Mouse (Mus musculus) hindbrain, embryonic 11.5 days (tissue): ENCODE measurements around the gene Tmem132d. TPM values are rescaled to one million over a fixed set of nuclear protein-coding genes. Genes with fewer than 3 reads are reported as not detected.
A peak's percentile ranks its signal among the peaks of the same experiment; 100 is the strongest.

ENCODE experiments used
- ATAC-seq: fragments of 200-750 bp; cut with Nextera tagmentation; 2 replicates; pipeline ENCODE4 v1.8.0; 2017; ENCODE audit warnings: mild to moderate bottlenecking, moderate TSS enrichment, moderate library complexity; ENCODE audit not compliant: low FRiP score
- DNase-seq: peaks from one replicate; pipeline ENCODE4 v3.0.0-alpha.2; 2015; ENCODE audit warnings: low spot score
- H3K27ac ChIP-seq: fragments of 300-500 bp; sonication (generic); 2 replicates; pipeline ENCODE4 v1.5.1; 2014; ENCODE audit warnings: mild to moderate bottlenecking, low read depth, low read length
- H3K27me3 ChIP-seq: fragments of 300-500 bp; sonication (generic); 2 replicates; pipeline ENCODE4 v1.6.1; 2014; ENCODE audit warnings: mild to moderate bottlenecking, low read length, moderate library complexity, mixed read lengths; ENCODE audit not compliant: control insufficient read depth, insufficient read depth
- H3K36me3 ChIP-seq: fragments of 300-500 bp; sonication (generic); 2 replicates; pipeline ENCODE4 v1.6.1; 2014; ENCODE audit warnings: mild to moderate bottlenecking, low read length, moderate library complexity, mixed read lengths; ENCODE audit not compliant: control insufficient read depth, insufficient read depth
- H3K4me1 ChIP-seq: fragments of 300-500 bp; sonication (generic); replicated peaks from 2 replicates; pipeline ENCODE4 v1.6.1; 2014; ENCODE audit warnings: low read length, mixed read lengths; ENCODE audit not compliant: control insufficient read depth, insufficient read depth
- H3K4me2 ChIP-seq: fragments of 300-500 bp; sonication (generic); replicated peaks from 2 replicates; pipeline ENCODE4 v1.6.1; 2014; ENCODE audit warnings: mild to moderate bottlenecking, low read depth, low read length
- H3K4me3 ChIP-seq: fragments of 300-500 bp; sonication (generic); 2 replicates; pipeline ENCODE4 v1.5.1; 2014; ENCODE audit warnings: low read depth, low read length
- H3K9ac ChIP-seq: fragments of 300-500 bp; sonication (generic); 2 replicates; pipeline ENCODE4 v1.6.1; 2014; ENCODE audit warnings: low read depth, low read length
- H3K9me3 ChIP-seq: fragments of 300-500 bp; sonication (generic); 2 replicates; pipeline ENCODE4 v1.6.1; 2016; ENCODE audit warnings: low read length; ENCODE audit not compliant: control insufficient read depth
- WGBS: fragments of 180-500 bp; shearing (Covaris S2); extraction: QIAGEN DNeasy Blood & Tissue Kit; methylation state at CpG from one replicate; pipeline ENCODE4 v1.1.7; 2014; 5-methylcytosine and 5-hydroxymethylcytosine counted together
- polyA plus RNA-seq: library from polyadenylated mRNA; unstranded; fragments of >200 nt; fragmentation: Nextera tagmentation; extraction: Ambion mirVana; gene quantifications from 2 replicates; pipeline ENCODE4 v1.2.1, GENCODE M21; 2014

The Tmem132d gene
- polyA plus RNA-seq, 1 experiment from 2014 or later: 0.63 TPM

- no peaks in the 10 kb centered on the region for H3K27me3 ChIP-seq
- no peak overlapping the region for H3K4me2 ChIP-seq
- DNase-seq: no peak
- H3K4me1 ChIP-seq: no peaks in the 10 kb centered on the region
- no peak overlapping the region for H3K27ac ChIP-seq
- no peak overlapping the region for H3K4me3 ChIP-seq
- WGBS: 100% methylated on average over 1 of the region's 1 CpGs
- ATAC-seq: no peak
- H3K9ac ChIP-seq: no peak overlapping the region
- no peaks in the 10 kb centered on the region for H3K36me3 ChIP-seq
- no peaks in the 10 kb centered on the region for H3K9me3 ChIP-seq
These were observed 580.6 kb downstream of the Tmem132d start for GRCm38 (mm10) chr5:127852305-127852704.

DNA sequence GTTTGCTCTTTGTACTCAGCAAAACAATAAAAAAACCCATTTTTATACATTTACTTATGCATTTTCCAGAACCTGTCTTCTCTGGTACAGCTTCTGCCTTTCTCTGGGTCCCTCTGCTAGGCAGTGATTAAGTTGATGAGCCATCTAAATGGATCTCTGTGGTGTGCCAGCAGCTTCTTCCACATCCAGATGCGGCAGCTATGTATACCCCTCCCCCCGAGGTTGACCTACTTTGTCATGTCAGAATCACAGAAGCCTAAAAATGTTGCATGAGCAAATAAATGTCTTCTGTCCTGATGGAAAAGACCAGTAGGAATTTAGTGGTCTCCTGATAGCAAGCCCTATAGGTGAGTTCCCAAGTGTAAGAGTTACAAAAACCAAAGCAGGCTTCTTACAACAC is 601.1 kb downstream of the Tmem132d start:
- no peak for ATAC-seq
- Histone ChIP-seq H3K4me1 (no peaks in the 10 kb centered on the region), H3K4me3 (no peak overlapping the region), H3K36me3 (no peaks in the 10 kb centered on the region), H3K9ac (no peak overlapping the region), H3K4me2 (no peak overlapping the region), H3K27me3 (no peaks in the 10 kb centered on the region), H3K27ac (no peak overlapping the region), H3K9me3 (no peaks in the 10 kb centered on the region)
- DNase-seq: no peak
- 88% methylated on average over 2 of the region's 2 CpGs for WGBS

- Histone ChIP-seq H3K4me1 (no peaks in the 10 kb centered on the region), H3K36me3 (no peaks in the 10 kb centered on the region), H3K4me3 (no peak overlapping the region), H3K9me3 (no peaks in the 10 kb centered on the region), H3K27ac (no peak overlapping the region), H3K4me2 (no peak overlapping the region), H3K27me3 (no peaks in the 10 kb centered on the region), H3K9ac (no peak overlapping the region)
- 76% methylated on average over 1 of the region's 1 CpGs for WGBS
- no peak for ATAC-seq
- no peak for DNase-seq
These were observed 602.0 kb downstream of the Tmem132d start for GRCm38 (mm10) chr5:127830831-127831230.

GRCm38 (mm10) chr5:127828756-127829155 is 604.1 kb downstream of the Tmem132d start:
- WGBS: 94% methylated on average over 6 of the region's 6 CpGs
- Histone ChIP-seq H3K36me3 (no peaks in the 10 kb centered on the region), H3K27ac (no peak overlapping the region), H3K27me3 (no peaks in the 10 kb centered on the region), H3K4me1 (no peaks in the 10 kb centered on the region), H3K9ac (no peak overlapping the region), H3K9me3 (no peaks in the 10 kb centered on the region), H3K4me3 (no peak overlapping the region), H3K4me2 (no peak overlapping the region)
- no peak for ATAC-seq
- no peak for DNase-seq

- H3K9me3 ChIP-seq: no peaks in the 10 kb centered on the region
- ATAC-seq: no peak
- no peak overlapping the region for H3K27ac ChIP-seq
- no peaks in the 10 kb centered on the region for H3K27me3 ChIP-seq
- H3K4me2 ChIP-seq: no peak overlapping the region
- H3K9ac ChIP-seq: no peak overlapping the region
- 24% methylated on average over 1 of the region's 1 CpGs for WGBS
- H3K4me1 ChIP-seq: no peaks in the 10 kb centered on the region
- DNase-seq: peak; percentile 10
- no peaks in the 10 kb centered on the region for H3K36me3 ChIP-seq
- no peak overlapping the region for H3K4me3 ChIP-seq
These were observed 610.9 kb downstream of the Tmem132d start for GRCm38 (mm10) chr5:127821960-127822359.

- 90% methylated on average over 8 of the region's 8 CpGs for WGBS
- no peak for ATAC-seq
These were observed 617.6 kb downstream of the Tmem132d start for GRCm38 (mm10) chr5:127815292-127815691.

DNA sequence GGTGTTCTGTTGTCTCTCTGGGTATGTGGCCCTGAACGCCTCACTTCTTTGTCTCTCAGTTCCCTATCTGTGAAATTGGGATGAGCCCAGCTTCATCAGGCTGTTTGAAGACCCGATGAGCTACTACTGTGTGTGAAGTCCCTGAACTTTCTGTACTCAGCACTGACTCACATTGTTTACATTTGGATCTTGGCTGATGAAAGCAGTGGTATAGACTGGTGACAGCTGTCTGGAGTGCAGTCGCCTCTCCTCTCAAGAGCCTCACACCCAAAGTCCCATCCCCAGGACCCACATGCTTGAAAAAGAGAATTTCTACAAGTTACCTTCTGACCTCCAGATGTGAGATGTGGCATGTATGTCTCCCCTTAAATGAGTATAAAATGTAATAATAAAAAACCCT is 625.5 kb downstream of the Tmem132d start:
- DNase-seq (no peak), ATAC-seq (no peak)
- no peak overlapping the region for H3K4me2 ChIP-seq
- no peaks in the 10 kb centered on the region for H3K36me3 ChIP-seq
- H3K9ac ChIP-seq: no peak overlapping the region
- 0 out of 2 replicates have a peak, but pooled peaks cover 2% of the 10 kb centered on the region for H3K27me3 ChIP-seq
- no peaks in the 10 kb centered on the region for H3K9me3 ChIP-seq
- H3K4me1 ChIP-seq: no peaks in the 10 kb centered on the region
- WGBS: 94% methylated on average over 3 of the region's 3 CpGs
- no peak overlapping the region for H3K4me3 ChIP-seq
- H3K27ac ChIP-seq: no peak overlapping the region

More at GRCm38 (mm10) chr5:127815292-127815691, 617.6 kb downstream of the Tmem132d start:
- Histone ChIP-seq H3K4me2 (no peak overlapping the region), H3K4me1 (no peaks in the 10 kb centered on the region), H3K9me3 (no peaks in the 10 kb centered on the region), H3K27me3 (no peaks in the 10 kb centered on the region), H3K4me3 (no peak overlapping the region), H3K36me3 (no peaks in the 10 kb centered on the region), H3K9ac (no peak overlapping the region), H3K27ac (no peak overlapping the region)
- no peak for DNase-seq

DNA sequence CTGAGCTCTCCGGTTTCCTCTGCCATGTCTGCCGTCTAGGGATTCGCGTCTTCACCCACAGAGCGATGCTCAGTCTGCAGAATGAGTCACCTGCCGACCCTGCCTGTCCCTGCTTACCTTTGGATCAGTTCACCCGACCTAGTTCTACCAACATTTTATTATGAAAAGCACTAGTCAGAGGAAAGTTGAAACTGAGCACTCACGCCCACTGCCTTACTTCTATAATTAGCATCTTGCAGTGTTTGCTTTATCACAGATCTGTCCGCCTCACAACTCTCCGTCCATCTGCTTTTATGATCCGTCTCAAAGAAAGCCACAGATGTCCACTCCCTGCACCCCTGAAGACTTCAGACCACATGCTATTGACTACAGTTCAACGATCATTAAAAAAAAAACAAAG is 626.0 kb downstream of the Tmem132d start:
- no peaks in the 10 kb centered on the region for H3K4me1 ChIP-seq
- WGBS: 92% methylated on average over 12 of the region's 12 CpGs
- no peak for ATAC-seq
- H3K4me3 ChIP-seq: no peak overlapping the region
- no peak for DNase-seq
- H3K9ac ChIP-seq: no peak overlapping the region
- H3K4me2 ChIP-seq: no peak overlapping the region
- H3K9me3 ChIP-seq: no peaks in the 10 kb centered on the region
- H3K27me3 ChIP-seq: 0 out of 2 replicates have a peak, but pooled peaks cover 2% of the 10 kb centered on the region
- no peak overlapping the region for H3K27ac ChIP-seq
- H3K36me3 ChIP-seq: no peaks in the 10 kb centered on the region

GRCm38 (mm10) chr5:127800907-127801306 is 632.0 kb downstream of the Tmem132d start:
- ATAC-seq: no peak
- H3K9me3 ChIP-seq: no peaks in the 10 kb centered on the region
- WGBS: 56% methylated on average over 4 of the region's 4 CpGs

More at GRCm38 (mm10) chr5:127800907-127801306, 632.0 kb downstream of the Tmem132d start:
- no peak overlapping the region for H3K4me2 ChIP-seq
- H3K4me1 ChIP-seq: no peaks in the 10 kb centered on the region
- H3K27me3 ChIP-seq: no peaks in the 10 kb centered on the region
- peak; percentile 38 for DNase-seq
- H3K36me3 ChIP-seq: no peaks in the 10 kb centered on the region
- H3K27ac ChIP-seq: no peak overlapping the region
- no peak overlapping the region for H3K4me3 ChIP-seq
- no peak overlapping the region for H3K9ac ChIP-seq
